Mouse (Mus musculus) kidney, adult 11 months (tissue): ENCODE results near the gene Olfr718-ps1.
A peak's percentile ranks its signal among the peaks of the same experiment; 100 is the strongest.
"Not testable (repeated sequence)": the region's sequence is repeated elsewhere in the genome, so short reads cannot be mapped to it uniquely, and the experiment has no call there.

Experiments used
- DNase-seq: peaks from one replicate; pipeline ENCODE4 v3.0.0; 2022

Gene Olfr718-ps1

DNA sequence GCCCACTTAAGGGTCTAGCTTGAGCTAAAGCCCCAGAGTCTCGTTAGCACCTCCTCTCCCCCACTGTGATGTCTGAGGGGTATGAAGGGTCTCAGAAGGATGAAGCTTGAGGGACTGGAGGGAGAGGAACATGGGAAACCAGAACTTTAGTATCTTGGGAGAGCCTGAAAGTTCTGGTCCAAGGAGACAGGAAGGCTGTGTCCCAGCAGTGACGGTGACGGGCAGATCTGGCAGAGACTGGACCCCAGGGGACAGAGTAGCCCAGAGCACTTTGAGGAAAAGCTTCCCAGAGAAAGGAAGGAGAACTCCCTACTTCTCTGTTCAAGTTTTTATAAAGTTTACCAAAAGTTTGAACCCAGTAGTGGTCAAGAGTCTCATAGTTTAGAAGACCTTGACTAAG lies at the start of gene Olfr718-ps1:
Olfr718-ps1 (minus strand) TSS at position 101 of the 400 bp plus-strand sequence.
- no peak for DNase-seq

GRCm38 (mm10) chr5:143196506-143196905 lies 49.1 kb upstream of the Olfr718-ps1 start:
- DNase-seq: no peak

DNA sequence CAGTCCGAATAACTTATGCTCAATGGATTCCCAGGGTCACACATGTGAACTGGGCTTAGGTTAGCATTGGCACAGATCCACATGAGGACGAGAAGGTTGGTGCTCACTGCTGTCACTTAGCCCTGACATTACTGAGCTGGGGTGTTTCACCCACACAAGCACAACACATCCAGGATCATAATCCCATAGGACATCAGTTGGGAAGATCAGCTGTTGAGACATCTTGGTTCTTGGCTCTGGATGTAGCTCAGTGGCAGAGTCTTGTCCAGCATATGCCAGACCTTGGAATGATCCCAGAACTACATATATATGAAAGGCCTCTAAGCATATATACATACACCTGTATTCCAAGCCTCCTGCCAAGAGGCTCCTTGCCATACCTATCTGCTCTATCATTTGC lies 47.8 kb upstream of the Olfr718-ps1 start:
- no peak for DNase-seq

DNA sequence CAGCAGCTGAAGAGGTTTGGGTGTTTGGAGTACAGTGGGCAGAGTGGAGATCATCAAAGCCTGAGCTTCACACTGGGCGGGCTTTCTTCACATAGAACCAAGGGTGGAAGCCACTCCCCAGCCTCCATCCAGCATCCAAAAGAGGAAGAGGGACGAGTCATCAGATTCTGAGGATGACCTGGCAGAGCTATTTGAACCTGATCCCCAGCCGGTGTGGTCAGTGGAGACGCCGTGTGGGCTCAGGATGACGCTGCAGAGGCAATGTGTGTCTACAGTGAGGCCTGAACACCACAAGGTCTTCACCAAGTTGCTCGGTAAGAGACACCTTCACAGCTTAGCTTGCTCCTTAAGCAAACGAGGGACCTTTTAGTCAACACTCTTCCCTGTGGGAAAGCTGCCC lies 47.4 kb upstream of the Olfr718-ps1 start:
- not testable (repeated sequence) for DNase-seq

- DNase-seq: no peak
Observed at GRCm38 (mm10) chr5:143192806-143193205, 45.4 kb upstream of the Olfr718-ps1 start.

GRCm38 (mm10) chr5:143188014-143188413 lies 40.6 kb upstream of the Olfr718-ps1 start:
- not testable (repeated sequence) for DNase-seq

DNA sequence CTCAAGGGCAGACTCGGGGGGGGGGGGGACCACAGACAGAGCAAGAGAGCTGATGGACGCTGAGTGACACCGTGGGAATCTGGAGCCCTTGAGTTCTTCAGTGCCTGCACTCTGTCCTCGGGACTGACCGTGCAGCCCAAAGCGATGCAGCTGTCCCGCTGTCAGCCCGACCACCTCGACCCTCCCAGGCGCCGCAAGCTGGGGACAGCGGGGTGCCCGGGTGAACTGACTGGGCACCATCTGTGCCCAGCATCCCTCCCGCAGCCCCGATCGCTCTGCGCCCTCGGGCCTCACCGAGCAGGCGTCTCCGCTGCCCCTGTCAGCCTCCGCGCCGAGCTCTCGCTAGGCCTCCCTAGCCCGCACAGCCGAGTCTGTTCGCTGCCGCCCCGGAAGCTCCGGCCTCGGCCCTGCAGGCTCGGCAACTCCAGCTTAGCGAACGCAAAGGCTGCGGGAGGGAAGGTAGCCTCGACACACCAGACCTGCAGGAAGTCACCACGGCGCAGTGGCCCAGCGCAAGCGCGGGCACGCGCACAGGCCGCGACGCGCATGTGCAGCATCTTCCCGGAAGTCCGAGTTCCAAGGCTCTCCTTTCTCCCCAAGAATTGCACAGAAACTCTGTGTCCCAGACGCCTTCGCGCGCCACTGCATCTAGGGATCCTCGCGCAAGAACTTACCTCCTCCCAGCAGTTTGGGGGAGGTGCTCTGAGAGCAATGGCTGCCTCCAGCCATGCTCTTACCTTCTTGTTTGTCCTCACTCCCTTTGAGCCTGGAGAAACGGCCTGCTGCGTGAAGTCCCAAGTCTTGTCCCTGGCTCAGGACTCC lies 33.1 kb upstream of the Olfr718-ps1 start, which contains the start of the genes Rbak and Spdye4b:
Rbak (minus strand) TSS at position 521 of the 822 bp plus-strand sequence.
Spdye4b (plus strand) TSS at position 763 of the 822 bp plus-strand sequence.
- peak; percentile 96 for DNase-seq

DNA sequence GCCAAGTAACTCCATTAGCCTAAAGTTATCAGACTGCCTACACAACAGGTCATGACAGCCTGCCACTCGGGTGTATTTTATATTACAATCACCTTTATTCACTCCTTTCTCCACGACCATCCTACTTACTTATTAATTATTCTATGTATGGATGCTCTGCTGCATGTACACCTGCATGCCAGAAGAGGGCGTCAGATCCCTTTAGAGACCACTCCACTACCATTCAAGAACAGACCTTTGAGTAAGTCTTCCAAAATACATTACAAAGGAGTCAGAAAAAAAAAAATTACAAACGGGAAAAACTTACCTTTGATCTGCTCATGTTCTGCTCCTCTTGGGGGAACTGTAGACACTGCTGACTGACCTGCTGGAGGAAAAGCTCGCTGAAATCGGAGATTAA lies 31.8 kb upstream of the Olfr718-ps1 start:
- DNase-seq: no peak

DNA sequence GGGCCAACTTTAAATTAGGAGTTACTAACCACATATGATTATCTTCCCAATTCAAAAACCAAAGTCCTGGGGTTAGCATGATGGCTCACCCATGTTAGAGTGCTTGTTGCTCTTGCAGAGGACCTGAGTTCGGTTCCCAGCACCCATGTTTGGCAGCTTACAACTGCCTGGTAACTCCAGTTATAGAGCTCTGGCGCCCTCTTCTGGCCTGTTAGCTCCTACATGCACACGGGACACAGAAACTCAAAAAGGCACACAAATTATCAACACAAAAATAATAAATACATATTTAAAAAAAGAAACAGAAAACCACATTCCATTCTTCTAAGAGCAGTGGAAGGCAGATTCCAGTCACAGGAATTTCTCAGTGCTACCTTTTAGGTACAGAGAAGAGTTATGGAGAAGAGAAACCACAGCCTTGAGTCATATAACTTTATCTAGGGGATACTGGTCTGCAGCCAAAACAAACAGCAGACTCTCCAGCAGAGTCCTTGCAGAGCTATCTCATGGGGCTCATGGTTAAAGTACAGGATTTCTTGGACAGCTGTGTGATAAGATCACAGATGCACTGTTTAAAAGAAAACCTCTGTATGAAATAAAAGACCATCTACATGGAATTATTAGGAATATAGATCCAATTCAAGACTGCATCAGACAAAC lies 30.3 kb upstream of the Olfr718-ps1 start:
- DNase-seq: no peak

- DNase-seq: no peak
Observed at GRCm38 (mm10) chr5:143175970-143176369, 28.6 kb upstream of the Olfr718-ps1 start.

DNA sequence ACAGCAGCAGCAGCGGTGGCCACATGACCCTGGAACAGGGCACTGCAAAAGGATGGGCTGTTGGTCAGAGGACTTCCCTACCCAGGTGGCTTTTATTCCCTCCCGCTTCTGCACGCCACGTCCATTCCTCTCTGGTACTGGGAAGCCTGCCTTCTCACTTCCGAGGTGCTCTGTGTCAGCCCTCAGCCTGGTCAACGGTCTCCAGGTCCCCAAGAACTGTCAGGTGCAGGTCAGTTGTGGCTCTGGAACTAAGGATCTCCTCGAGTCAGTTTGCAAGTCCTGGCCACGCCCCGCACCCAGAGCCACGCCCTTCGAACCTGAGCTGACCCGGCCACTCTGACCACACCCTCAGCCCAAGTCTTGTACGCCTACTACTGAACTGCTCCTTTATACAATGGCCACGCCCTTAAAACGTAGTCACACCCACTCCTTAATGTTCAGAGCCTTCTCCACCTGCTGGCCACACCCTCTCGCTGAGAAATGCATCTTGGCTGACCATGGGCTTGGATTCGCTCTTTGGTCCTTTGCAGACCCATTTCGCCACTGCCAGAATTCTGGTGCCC lies 18.2 kb upstream of the Olfr718-ps1 start:
- peak; percentile 60 for DNase-seq

DNA sequence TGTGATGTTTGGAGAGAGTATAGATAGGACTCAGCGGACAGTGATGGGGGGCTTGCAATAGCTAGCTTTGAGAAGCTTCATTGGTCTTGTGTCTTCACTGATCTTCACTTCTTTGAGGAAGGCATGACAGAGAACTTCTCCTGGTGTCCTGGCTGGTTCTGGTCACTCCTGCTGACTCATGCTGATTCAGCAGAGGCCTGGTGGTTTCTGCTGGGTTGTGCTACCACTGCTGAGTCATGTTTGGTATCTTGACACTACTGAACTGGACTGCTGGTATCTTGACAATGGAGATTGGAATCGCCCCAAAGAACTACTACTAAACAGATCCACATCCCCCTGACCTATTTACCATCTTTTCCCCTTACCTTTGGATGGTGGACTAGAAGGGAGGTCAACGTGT lies 8.2 kb upstream of the Olfr718-ps1 start:
- DNase-seq: no peak

- DNase-seq: peak; percentile 40
Observed at GRCm38 (mm10) chr5:143153756-143154155, 6.4 kb upstream of the Olfr718-ps1 start.

DNA sequence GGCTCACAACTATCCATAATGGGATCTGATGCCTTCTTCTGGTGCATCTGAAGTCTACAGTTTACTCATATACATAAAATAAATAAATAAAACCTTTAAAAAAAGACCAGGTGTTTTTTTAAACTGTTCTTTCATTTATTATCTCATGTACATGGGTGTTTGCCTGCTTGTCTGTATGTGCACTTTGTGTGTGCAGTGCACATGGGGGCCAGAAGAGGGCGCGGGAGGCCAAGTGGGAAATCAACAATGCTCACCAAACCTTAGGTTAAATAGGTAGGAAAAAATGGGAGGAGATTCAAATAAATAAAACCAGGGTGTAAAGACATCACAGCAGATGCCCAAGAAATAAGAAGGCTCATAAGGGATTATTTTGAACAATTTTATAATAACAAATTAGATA lies 2.7 kb upstream of the Olfr718-ps1 start:
- DNase-seq: no peak

DNA sequence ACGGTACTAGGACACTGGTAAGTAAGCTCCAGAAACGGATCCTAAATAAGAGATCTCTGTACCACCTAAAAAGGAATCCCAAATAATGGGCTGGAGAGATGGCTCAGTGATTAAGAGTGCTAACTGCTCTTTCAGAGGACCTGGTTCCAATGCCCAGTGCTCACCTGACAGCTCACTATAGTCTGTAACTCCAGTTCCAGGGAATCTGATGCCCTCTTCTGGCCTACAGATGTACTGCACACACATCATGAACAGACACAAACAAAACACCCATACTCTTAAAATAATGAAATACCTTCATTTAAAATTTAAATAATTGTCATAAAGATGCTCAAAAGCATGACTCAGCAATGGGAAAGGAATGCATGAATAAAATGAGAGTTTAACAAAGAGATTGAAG lies 2.2 kb upstream of the Olfr718-ps1 start:
- DNase-seq: no peak

DNA sequence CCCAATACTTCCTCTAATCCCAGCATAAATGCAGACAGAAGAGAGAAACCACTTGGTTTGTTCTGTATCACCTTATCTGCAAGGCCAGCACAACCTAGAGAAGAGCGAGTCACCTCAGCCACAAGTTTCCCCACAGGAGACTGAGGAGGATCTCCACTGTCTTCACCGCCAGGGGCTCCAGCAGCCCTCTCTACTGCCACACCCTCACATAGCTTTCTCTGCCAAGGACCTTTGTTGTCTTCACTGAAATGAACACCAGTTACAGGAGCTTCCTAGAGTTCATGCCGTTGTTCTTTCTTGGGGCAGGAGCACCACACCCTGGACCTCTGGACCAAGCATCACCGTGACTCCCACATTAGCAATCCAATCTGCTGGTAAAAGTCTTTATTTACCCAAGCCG lies 1.3 kb upstream of the Olfr718-ps1 start:
- DNase-seq: no peak

- DNase-seq: peak; percentile 12
Observed at GRCm38 (mm10) chr5:143137580-143137979, 9.8 kb downstream of the Olfr718-ps1 start.

GRCm38 (mm10) chr5:143135042-143135441 lies 12.3 kb downstream of the Olfr718-ps1 start:
- no peak for DNase-seq

DNA sequence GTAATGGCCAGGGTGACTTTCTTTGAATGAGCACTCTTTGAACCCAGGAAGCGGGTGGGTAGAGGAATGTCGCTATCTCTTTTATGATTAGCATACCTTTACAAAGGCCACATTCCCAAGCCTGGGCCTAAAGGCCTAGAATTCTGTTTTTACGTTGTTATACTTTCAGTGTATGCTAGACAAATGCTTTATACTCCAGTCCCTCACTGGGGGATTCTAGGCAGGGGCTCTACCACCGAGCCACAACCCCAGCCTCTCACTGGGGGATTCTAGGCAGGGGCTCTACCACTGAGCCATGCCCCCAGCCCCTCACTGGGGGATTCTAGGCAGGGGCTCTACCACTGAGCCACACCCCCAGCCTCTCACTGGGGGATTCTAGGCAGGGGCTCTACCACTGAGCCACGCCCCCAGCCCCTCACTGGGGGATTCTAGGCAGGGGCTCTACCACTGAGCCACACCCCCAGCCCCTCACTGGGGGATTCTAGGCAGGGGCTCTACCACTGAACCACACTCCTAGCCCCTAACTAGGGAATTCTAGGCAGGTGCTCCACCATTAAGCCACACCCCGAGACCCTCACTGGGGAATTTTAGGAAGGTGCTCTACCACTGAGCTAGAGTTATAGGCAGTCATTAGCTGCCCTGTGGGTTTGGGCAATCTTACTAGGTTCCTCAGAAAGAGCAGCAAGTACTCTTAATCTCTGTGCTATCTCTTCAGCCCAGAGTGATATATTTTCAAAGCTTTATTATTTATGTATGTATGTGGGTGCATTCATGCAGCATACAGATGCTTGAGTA lies 13.0 kb downstream of the Olfr718-ps1 start:
- DNase-seq: not testable (repeated sequence)

DNA sequence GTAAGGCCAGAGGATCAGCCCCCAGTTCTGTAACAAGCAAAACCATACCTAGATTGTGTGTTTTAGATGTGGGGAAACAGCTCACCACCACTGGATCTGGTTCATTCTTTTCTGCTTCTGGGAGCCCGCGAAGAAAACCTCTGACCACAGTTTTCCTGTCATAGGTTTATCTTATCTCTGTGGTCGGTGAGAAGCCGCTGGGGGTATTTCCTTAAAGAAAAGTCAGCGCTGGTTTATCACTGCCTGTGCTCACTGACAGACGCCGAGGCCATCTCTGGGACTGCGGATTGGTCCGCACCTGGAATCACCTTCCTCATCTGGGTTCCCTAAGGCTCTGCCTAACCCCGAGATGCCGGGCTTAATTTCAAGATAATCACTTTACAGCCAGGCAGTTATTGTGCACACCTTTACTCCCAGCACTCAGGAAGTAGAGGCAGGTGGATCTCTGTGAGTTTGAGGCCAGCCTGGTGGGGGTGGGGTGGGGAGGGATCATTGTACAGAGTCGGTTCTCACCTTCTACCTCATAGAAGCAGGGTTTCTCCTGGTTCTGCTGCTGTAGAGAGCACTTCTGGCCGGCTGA lies 14.4 kb downstream of the Olfr718-ps1 start:
- DNase-seq: no peak

- no peak for DNase-seq
Observed at GRCm38 (mm10) chr5:143130342-143130741, 17.0 kb downstream of the Olfr718-ps1 start.

GRCm38 (mm10) chr5:143129101-143129500 lies 18.3 kb downstream of the Olfr718-ps1 start:
- no peak for DNase-seq

DNA sequence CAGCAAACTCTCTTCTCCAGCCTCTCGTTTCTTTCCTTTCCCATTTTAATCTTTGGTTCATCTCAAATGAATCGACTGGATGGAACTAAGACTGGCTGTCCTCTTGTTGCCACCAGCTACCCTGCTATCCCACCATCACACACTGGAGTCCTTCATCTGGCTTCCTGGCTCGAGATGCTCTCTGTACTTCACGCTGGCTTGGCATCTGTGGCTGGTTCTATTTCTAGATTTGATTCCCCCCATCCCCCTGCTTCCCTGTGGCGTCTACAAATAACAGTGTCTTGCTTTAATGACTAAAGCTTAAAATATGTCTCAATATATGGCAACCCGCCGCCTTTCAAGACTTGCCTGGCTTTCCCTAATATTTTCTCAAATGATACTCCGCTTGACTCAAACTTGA lies 19.5 kb downstream of the Olfr718-ps1 start:
- no peak for DNase-seq
